Mouse (Mus musculus) midbrain, embryonic 11.5 days (tissue): ENCODE data around the gene Lca5. TPM values are rescaled to one million over a fixed set of nuclear protein-coding genes. Genes with fewer than 3 reads are reported as not detected.

Source experiments
- ATAC-seq: fragments of 200-750 bp; cut with Nextera tagmentation; 2 replicates; pipeline ENCODE4 v1.8.0; 2017; ENCODE audit warnings: moderate TSS enrichment, moderate library complexity; ENCODE audit not compliant: low FRiP score
- DNase-seq: peaks from one replicate; pipeline ENCODE4 v3.0.0; 2015; ENCODE audit warnings: low spot score; ENCODE audit errors: missing footprints
- H3K27ac ChIP-seq: fragments of 300-500 bp; sonication (generic); 2 replicates; pipeline ENCODE4 v1.5.1; 2014; ENCODE audit warnings: low read depth, low read length
- H3K27me3 ChIP-seq: fragments of 300-500 bp; sonication (generic); 2 replicates; pipeline ENCODE4 v1.6.1; 2014; ENCODE audit warnings: mild to moderate bottlenecking, low read length, moderate library complexity, mixed read lengths; ENCODE audit not compliant: control insufficient read depth, insufficient read depth
- H3K36me3 ChIP-seq: fragments of 300-500 bp; sonication (generic); 2 replicates; pipeline ENCODE4 v1.6.1; 2014; ENCODE audit warnings: mild to moderate bottlenecking, low read length, moderate library complexity, mixed read lengths; ENCODE audit not compliant: control insufficient read depth, insufficient read depth
- H3K4me1 ChIP-seq: fragments of 300-500 bp; sonication (generic); 2 replicates; pipeline ENCODE4 v1.6.1; 2014; ENCODE audit warnings: low read length; ENCODE audit not compliant: control insufficient read depth, insufficient read depth
- H3K4me2 ChIP-seq: fragments of 300-500 bp; sonication (generic); 2 replicates; pipeline ENCODE4 v1.6.1; 2014; ENCODE audit warnings: mild to moderate bottlenecking, moderate library complexity
- H3K4me3 ChIP-seq: fragments of 300-500 bp; sonication (generic); 2 replicates; pipeline ENCODE4 v1.5.1; 2014; ENCODE audit warnings: low read depth, low read length
- H3K9ac ChIP-seq: fragments of 300-500 bp; sonication (generic); 2 replicates; pipeline ENCODE4 v1.6.1; 2014; ENCODE audit warnings: low read length
- H3K9me3 ChIP-seq: fragments of 300-500 bp; sonication (generic); 2 replicates; pipeline ENCODE4 v1.6.1; 2016; ENCODE audit warnings: low read length; ENCODE audit not compliant: control insufficient read depth
- WGBS: fragments of 180-500 bp; shearing (Covaris S2); extraction: QIAGEN DNeasy Blood & Tissue Kit; methylation state at CpG from one replicate; pipeline ENCODE4 v1.1.7; 2014; 5-methylcytosine and 5-hydroxymethylcytosine counted together
- polyA plus RNA-seq: library from polyadenylated mRNA; unstranded; fragments of >200 nt; fragmentation: Nextera tagmentation; extraction: Ambion mirVana; gene quantifications from 2 replicates; pipeline ENCODE4 v1.2.1, GENCODE M21; 2014

The Lca5 gene
- polyA plus RNA-seq, 1 experiment from 2014 or later, result 23.6 TPM

DNA sequence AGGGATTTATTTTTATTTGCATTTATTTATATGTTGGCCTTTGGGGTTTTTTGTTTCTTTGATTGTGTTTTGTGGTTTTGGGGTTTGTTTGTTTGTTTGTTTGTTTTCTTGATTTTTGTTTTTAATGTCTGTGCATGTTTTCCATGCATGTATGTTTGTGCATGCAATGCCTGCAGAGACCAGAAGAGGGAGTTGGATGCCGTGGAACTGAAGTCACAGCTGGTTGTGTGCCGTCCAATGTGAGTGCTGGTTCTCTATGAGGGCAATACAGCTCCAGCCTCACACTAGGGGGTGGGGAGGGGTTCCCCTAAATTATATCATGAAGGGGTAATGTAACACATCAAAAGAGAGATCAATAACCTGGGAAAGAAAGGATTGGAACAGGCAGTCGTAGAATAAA, 58.2 kb downstream of the Lca5 start:
- Histone ChIP-seq H3K9ac (no peak overlapping the region), H3K4me1 (no peaks in the 10 kb centered on the region), H3K4me3 (no peak overlapping the region), H3K36me3 (no peaks in the 10 kb centered on the region), H3K27ac (no peak overlapping the region), H3K4me2 (no peak overlapping the region), H3K27me3 (no peaks in the 10 kb centered on the region), H3K9me3 (no peaks in the 10 kb centered on the region)
- no peak for ATAC-seq
- DNase-seq, result peak; percentile 89
- 44% methylated on average over 3 of the region's 3 CpGs for WGBS

DNA sequence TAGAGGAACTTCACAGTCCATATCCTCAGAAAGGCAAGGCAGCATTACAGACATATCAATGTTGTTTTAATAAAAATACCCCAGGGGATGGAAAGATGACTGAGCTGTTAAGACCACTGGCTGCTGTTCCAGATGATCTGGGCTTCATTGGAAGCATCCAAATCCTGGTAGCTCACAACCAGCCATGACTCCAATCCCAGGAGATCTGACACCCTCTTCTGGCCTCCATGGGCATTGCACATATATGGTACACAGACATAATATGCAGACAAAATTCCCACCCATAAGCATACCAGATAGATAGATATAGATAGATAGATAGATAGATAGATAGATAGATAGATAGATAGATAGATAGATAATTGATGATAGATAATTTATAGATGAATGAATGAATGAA, 59.6 kb downstream of the Lca5 start:
- Histone ChIP-seq H3K9me3 (no peaks in the 10 kb centered on the region), H3K4me3 (no peak overlapping the region), H3K36me3 (no peaks in the 10 kb centered on the region), H3K4me1 (no peaks in the 10 kb centered on the region), H3K27ac (no peak overlapping the region), H3K4me2 (no peak overlapping the region), H3K9ac (no peak overlapping the region), H3K27me3 (no peaks in the 10 kb centered on the region)
- DNase-seq, result peak; percentile 90
- no peak for ATAC-seq

DNA sequence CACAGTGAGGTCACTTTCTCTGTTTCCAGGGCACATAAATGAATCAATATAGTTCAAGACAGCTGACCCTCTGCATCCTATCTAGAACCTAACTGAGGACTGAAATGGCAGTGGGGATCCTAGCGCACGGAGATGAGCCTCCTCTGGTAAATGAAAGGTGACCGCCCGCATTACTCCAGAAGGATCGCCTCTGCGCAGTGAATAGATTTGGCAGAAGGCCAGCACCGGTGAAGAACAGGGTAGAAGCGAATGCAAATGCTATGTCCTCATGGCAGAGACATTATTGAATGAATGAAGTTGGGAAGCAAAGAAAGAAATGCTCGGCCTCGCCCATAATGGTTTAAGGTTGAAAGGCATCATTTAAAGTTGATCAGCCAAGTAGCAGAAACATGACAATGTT, 61.3 kb downstream of the Lca5 start:
- Histone ChIP-seq H3K27me3 (no peaks in the 10 kb centered on the region), H3K4me1 (no peaks in the 10 kb centered on the region), H3K4me3 (no peak overlapping the region), H3K9ac (no peak overlapping the region), H3K36me3 (no peaks in the 10 kb centered on the region), H3K9me3 (no peaks in the 10 kb centered on the region), H3K4me2 (no peak overlapping the region), H3K27ac (no peak overlapping the region)
- WGBS, result 86% methylated on average over 10 of the region's 10 CpGs
- DNase-seq (no peak), ATAC-seq (no peak)

DNA sequence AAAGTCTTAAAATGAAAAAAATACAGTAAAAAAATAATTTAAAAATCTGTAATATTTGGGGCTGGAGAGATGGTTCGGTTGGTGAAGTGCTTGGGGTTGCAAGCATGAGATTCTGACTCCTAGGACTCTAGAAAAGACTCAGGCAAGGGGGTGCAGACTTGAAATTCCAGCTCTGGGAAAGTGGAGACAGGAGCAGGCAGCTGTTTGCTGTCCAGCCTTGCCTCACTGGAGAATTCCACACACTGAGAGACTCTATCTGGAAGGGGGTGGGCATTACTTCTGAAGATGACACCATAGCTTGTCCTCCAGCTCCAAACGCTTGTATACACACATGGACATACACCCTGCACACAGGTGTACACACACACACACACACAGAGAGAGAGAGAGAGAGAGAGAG, 63.8 kb downstream of the Lca5 start:
- H3K9ac ChIP-seq, result no peak overlapping the region
- no peaks in the 10 kb centered on the region for H3K4me1 ChIP-seq
- WGBS, result 81% methylated on average over 2 of the region's 2 CpGs
- no peaks in the 10 kb centered on the region for H3K36me3 ChIP-seq
- no peaks in the 10 kb centered on the region for H3K9me3 ChIP-seq
- ATAC-seq (no peak), DNase-seq (peak; percentile 8)
- no peaks in the 10 kb centered on the region for H3K27me3 ChIP-seq
- no peak overlapping the region for H3K27ac ChIP-seq
- no peak overlapping the region for H3K4me3 ChIP-seq
- no peak overlapping the region for H3K4me2 ChIP-seq

DNA sequence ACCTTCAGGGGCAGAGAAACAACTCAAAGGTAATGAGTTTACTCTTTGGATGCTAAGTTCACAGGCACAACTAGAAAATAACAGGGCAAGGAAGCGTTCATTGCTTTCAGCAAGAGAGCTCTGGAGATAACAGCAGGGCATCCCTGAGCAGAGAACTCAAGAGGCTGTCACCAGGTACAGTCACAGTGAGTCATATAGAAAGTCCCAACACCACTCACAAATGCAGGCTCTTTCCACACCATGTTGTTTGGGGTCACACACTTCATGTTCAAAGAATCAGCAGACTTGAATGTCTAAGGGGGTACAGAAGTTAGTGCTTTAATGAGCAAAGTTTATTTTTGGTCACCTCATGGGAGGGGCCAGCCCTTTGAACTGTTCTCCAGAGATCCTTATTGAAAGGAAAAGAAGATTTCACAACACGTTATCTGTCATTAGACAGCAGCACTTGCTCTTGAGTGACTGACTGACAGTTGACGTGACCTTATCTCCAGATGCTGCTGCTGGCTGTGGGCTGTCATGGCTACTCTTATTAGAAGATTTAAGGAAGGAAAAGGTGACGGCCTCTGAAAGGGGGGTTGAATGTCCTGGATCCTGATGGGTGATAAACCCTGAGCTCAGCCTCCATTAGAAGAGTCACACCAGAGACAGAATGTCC, 65.3 kb downstream of the Lca5 start:
- 72% methylated on average over 4 of the region's 4 CpGs for WGBS
- Histone ChIP-seq H3K4me2 (no peak overlapping the region), H3K9ac (no peak overlapping the region), H3K9me3 (no peaks in the 10 kb centered on the region), H3K36me3 (no peaks in the 10 kb centered on the region), H3K4me1 (no peaks in the 10 kb centered on the region), H3K27me3 (no peaks in the 10 kb centered on the region), H3K27ac (no peak overlapping the region), H3K4me3 (no peak overlapping the region)
- DNase-seq (peak; percentile 75), ATAC-seq (no peak)

DNA sequence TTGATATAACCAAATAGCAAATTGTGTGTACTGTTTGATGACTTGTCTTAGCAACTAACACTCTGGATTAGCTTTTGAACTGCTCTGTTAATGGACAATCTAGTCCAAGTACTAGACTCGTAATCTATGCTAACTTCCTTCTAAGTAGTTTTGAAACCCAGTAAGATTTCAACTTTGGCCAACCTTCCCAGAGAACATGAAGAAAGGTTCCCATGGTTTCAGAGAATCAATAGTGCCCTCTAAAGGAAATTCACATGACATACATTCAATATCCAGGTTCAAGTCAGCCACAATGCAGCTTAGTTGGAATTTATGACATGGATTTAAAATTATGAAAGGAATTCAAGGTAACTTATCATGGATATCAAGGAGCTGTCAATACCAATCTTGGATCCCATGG, 70.0 kb downstream of the Lca5 start:
- Histone ChIP-seq H3K4me3 (no peak overlapping the region), H3K36me3 (no peaks in the 10 kb centered on the region), H3K9ac (no peak overlapping the region), H3K27me3 (no peaks in the 10 kb centered on the region), H3K4me1 (no peaks in the 10 kb centered on the region), H3K27ac (no peak overlapping the region), H3K4me2 (no peak overlapping the region), H3K9me3 (no peaks in the 10 kb centered on the region)
- WGBS, result 55% methylated on average over 1 of the region's 1 CpGs
- DNase-seq, result no peak
- ATAC-seq, result no peak

DNA sequence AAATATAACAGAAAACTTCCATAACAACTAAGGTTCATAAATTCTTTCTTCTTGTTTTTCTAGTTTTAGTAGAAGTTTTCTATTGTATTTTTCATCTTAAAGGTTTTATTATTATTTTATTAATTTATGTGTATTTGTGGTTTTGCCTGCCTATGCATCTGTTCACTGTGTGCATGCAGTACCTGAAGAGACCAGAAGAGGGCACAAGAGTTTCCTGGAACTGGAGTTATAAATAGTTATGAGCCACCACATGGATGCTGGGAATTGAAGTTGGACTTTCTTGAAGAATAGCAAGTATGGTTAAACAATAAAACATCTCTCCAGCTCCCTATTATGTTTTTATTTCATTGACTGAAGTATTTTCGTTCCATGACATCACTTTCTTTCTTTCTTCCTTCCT, 72.7 kb downstream of the Lca5 start:
- ATAC-seq, result no peak
- H3K9ac ChIP-seq, result no peak overlapping the region
- 87% methylated on average over 1 of the region's 1 CpGs for WGBS

DNA sequence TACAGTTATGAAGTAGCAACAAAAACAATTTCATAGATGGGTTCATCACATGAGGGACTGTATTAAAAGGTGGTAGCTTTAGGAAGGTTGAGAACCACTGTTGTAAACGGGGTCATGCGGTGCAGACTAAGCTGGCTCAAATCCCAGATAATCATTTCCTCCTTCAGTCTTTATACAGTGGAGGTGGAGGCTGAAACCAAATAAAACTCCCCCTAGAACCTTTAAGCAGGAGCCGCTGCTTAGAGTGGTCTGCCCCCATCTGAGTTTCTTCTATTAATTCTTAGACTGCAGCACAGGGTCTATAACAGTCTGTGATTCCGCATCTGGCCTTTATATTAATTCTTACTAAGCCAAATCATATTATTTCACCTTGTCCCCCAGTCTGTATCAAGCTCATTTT, 85.1 kb downstream of the Lca5 start:
- 71% methylated on average over 4 of the region's 4 CpGs for WGBS
- H3K27me3 ChIP-seq, result no peaks in the 10 kb centered on the region
- H3K27ac ChIP-seq, result no peak overlapping the region
- H3K9me3 ChIP-seq, result no peaks in the 10 kb centered on the region
- H3K9ac ChIP-seq, result no peak overlapping the region
- DNase-seq, result no peak
- no peak for ATAC-seq
- no peak overlapping the region for H3K4me3 ChIP-seq
- H3K4me1 ChIP-seq, result peaks cover 4% of the 10 kb centered on the region
- H3K36me3 ChIP-seq, result no peaks in the 10 kb centered on the region
- H3K4me2 ChIP-seq, result no peak overlapping the region

More for the DNA sequence above, 72.7 kb downstream of the Lca5 start:
- Histone ChIP-seq H3K27me3 (no peaks in the 10 kb centered on the region), H3K36me3 (no peaks in the 10 kb centered on the region), H3K27ac (no peak overlapping the region), H3K4me1 (no peaks in the 10 kb centered on the region), H3K4me3 (no peak overlapping the region), H3K4me2 (no peak overlapping the region), H3K9me3 (no peaks in the 10 kb centered on the region)
- peak; percentile 91 for DNase-seq

DNA sequence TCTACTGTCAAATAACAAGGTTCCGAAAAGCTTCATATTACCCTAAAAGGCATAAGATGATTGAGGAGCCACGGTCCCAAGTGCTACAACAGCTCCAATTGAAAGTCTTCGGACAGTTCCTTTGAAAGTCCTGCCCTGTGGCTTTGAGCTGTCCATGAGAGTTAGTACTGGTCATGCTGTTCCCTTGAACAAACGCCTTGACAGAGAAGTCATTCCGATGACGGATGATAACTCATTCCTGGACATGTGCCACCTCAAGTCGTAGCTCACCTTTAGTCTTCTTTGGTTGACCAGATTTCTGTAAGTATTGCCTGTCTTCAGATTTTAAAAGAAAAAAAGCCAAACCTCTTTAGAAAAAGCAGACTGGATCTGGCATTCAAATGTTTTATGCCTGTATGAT, 87.6 kb downstream of the Lca5 start:
- H3K27me3 ChIP-seq, result no peaks in the 10 kb centered on the region
- ATAC-seq, result no peak
- no peaks in the 10 kb centered on the region for H3K9me3 ChIP-seq
- H3K4me1 ChIP-seq, result peaks cover 15% of the 10 kb centered on the region
- no peak for DNase-seq
- WGBS, result 72% methylated on average over 7 of the region's 7 CpGs
- no peak overlapping the region for H3K4me3 ChIP-seq
- H3K4me2 ChIP-seq, result no peak overlapping the region
- no peaks in the 10 kb centered on the region for H3K36me3 ChIP-seq
- H3K27ac ChIP-seq, result no peak overlapping the region
- no peak overlapping the region for H3K9ac ChIP-seq
